Mouse (Mus musculus) spleen, adult 2 months (tissue): ENCODE measurements around the gene Fkrp.

Experiments
- CTCF ChIP-seq: fragments of 200-500 bp; IDR thresholded peaks from 2 replicates; pipeline ENCODE4 v1.5.1; 2011; ENCODE audit warnings: mild to moderate bottlenecking, inconsistent platforms; ENCODE audit not compliant: insufficient read depth, insufficient read length, insufficient replicate concordance; ENCODE audit errors: extremely low read depth
- POLR2A ChIP-seq: fragments of 200-500 bp; IDR thresholded peaks from 2 replicates; pipeline ENCODE4 v1.6.1; 2011; ENCODE audit warnings: low read depth, low read length, inconsistent platforms

DNA sequence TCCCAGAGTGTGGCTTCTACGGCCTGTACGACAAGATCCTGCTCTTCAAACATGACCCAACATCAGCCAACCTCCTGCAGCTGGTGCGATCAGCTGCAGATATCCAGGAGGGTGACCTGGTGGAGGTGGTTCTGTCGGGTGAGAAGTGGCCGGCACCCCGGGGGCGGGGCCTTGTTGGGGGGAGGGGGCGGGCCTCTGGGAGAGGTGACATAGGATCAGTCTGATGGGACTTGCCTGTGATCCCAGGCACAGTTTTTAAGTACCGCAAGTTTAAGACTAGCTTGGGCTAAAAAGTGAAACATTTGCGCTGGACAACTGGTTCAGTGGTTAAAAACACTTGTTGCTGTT lies 29.3 kb upstream of the Fkrp start:
- TF ChIP-seq CTCF (no peak), POLR2A (no peak)
